Mouse (Mus musculus) induced T-regulatory cell, adult 2 months (primary cell): Measurements from ENCODE around the gene Taf5.
A peak's percentile ranks its signal among the peaks of the same experiment; 100 is the strongest.

Experiments
- DNase-seq: peaks from one replicate; pipeline ENCODE4 v3.0.0-alpha.2; 2012; ENCODE audit warnings: low read depth

Taf5 gene

GRCm38 (mm10) chr19:47065860-47066259 lies 1.7 kb upstream of the Taf5 start:
- no peak for DNase-seq

- DNase-seq: peak; percentile 91
These were observed 522 bp downstream of the Taf5 start for GRCm38 (mm10) chr19:47067924-47068611.

GRCm38 (mm10) chr19:47088226-47088625 lies 20.7 kb downstream of the Taf5 start:
- DNase-seq: no peak

- DNase-seq: peak; percentile 68
These were observed 22.4 kb downstream of the Taf5 start for GRCm38 (mm10) chr19:47089718-47090525.

- DNase-seq: peak; percentile 98
These were observed 23.1 kb downstream of the Taf5 start, which contains the start of the genes Usmg5 and Pdcd11 for GRCm38 (mm10) chr19:47090550-47091156. TSS of gene Usmg5 (minus strand) at chr19:47090647. TSS of gene Pdcd11 (plus strand) at chr19:47090768.

GRCm38 (mm10) chr19:47101080-47101479 lies 33.5 kb downstream of the Taf5 start:
- no peak for DNase-seq

GRCm38 (mm10) chr19:47104641-47105271 lies 37.2 kb downstream of the Taf5 start:
- no peak for DNase-seq

- no peak for DNase-seq
These were observed 51.1 kb downstream of the Taf5 start for GRCm38 (mm10) chr19:47118634-47119033.

- peak; percentile 66 for DNase-seq
These were observed 53.5 kb downstream of the Taf5 start for GRCm38 (mm10) chr19:47121054-47121453.

GRCm38 (mm10) chr19:47122802-47123201 lies 55.3 kb downstream of the Taf5 start:
- DNase-seq: peak; percentile 78

GRCm38 (mm10) chr19:47128164-47128563 lies 60.6 kb downstream of the Taf5 start:
- no peak for DNase-seq

GRCm38 (mm10) chr19:47128835-47129234 lies 61.3 kb downstream of the Taf5 start:
- DNase-seq: no peak

- DNase-seq: no peak
These were observed 63.1 kb downstream of the Taf5 start for GRCm38 (mm10) chr19:47130551-47131125.
